Mouse (Mus musculus) granulocyte monocyte progenitor cell, adult 5-6 weeks (primary cell): ENCODE measurements around the gene Cpeb2. TPM values are rescaled to one million over a fixed set of nuclear protein-coding genes. Genes with fewer than 3 reads are reported as not detected.

ENCODE experiments used
- ATAC-seq: replicated peaks from 2 replicates; pipeline ENCODE4 v1.8.0; 2016; ENCODE audit warnings: mild to moderate bottlenecking, moderate TSS enrichment, inconsistent platforms; ENCODE audit not compliant: poor library complexity, severe bottlenecking
- total RNA-seq, 2 experiments: library from RNA; stranded (forward) in 1 of 2; stranded (reverse) in 1 of 2; fragments of 200-712, 200-1000 nt in 1 of 2; fragments of >200 nt in 1 of 2; fragmentation: Nextera tagmentation in 1 of 2; gene quantifications; 2 replicates each; pipeline ENCODE4 v1.2.3; 2014 to 2017

Gene Cpeb2
- total RNA-seq (2014; fragmentation: Nextera tagmentation), result 2.5 and 6.4 TPM in 2 replicates
- total RNA-seq (2017), result 2.5 TPM in 2 replicates

DNA sequence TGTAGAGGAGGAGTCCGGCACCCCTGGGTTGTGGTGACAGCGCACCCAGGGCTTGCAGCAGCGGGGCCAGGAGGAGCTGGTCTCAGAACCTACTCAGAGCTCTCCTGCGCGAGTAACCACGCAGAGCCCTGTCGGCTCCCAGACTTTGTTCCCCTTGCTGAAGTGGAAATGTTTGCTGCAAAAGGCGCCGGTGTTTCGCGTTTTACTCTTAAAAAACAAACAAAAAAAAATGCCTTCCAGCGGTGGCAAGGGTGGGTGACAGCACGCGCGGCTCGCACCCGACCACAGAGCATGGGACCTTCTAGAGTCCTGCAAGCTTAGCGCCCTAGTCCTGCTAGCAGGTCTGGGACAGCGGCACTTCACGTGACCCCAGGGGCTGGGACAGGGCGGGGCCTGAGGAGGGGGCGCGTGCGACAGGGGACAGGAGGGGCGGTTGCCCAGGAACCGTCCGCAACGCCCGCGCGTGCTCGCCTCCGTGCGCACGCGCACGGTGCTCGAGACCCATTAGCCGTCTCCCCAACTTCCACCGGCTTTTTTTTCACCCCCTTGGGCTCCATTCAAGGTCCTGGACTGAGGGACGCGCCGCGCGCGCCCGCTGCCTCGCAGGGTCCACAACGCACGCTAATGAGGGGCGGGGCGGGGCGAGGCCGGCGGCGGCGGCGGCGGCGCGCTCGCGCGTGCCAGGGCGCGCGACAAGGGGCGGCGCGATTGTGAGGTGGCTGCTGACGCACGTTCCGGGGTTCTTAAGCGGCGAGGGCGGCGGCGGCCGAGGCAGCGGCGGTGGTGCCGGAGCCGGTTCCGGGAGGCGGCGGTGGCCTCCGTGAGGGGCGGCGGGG lies at the start of gene Cpeb2:
Cpeb2 (plus strand) TSS at position 691 of the 836 bp plus-strand sequence.
- peak; percentile 45 for ATAC-seq

- ATAC-seq, result no peak
Measured at GRCm38 (mm10) chr5:43183556-43183955, 49.4 kb upstream of the Cpeb2 start.

GRCm38 (mm10) chr5:43184834-43185233 lies 48.1 kb upstream of the Cpeb2 start:
- peak; percentile 53 for ATAC-seq

GRCm38 (mm10) chr5:43185478-43185877 lies 47.5 kb upstream of the Cpeb2 start:
- peak; percentile 70 for ATAC-seq

GRCm38 (mm10) chr5:43200686-43201085 lies 32.3 kb upstream of the Cpeb2 start:
- no peak for ATAC-seq

DNA sequence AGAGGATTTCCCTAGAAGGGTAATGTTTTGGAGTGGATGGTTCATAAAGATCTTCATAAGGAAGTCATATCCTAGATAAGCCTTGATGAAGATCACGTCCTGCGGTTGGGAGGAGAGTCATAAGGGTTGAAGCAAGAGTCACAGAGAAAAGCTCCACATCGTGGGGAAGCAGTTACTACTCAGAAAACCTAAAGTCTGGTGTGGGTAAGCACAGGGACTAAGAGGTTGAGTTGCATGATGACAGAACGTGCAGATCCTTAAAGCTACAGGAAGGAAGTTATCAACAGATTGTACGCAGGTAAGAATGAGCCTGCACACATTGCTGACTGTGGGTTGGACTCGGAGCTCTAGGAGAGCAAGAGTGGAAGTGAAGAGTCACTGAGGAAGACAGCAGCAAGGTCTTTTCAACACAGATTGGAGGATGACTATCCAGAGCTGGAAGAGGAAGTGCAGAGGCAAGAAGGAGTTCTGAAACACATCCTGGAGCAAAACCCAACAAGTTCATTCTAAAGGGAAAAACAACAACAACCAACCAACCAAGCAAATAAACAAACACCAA lies 26.4 kb upstream of the Cpeb2 start:
- peak; percentile 69 for ATAC-seq

DNA sequence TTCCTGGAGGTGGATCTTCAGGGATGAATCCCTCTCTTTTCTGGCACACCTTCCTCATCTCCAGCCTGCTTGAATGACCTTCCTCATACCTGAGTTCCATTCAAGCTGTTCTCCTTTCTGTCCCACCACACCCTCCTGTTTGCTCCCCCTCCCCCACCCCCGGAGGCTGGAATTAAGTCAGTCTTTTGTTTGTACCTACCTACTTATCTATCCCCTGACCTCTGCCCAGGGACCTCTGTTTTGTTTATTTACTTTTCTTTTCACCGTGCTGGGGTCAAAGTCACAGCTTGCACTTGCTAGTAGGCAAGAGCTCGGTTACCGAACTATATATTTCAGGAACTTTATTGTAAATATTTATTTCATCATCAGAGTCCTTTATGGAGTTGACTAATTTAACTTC lies 15.5 kb upstream of the Cpeb2 start:
- ATAC-seq, result no peak

DNA sequence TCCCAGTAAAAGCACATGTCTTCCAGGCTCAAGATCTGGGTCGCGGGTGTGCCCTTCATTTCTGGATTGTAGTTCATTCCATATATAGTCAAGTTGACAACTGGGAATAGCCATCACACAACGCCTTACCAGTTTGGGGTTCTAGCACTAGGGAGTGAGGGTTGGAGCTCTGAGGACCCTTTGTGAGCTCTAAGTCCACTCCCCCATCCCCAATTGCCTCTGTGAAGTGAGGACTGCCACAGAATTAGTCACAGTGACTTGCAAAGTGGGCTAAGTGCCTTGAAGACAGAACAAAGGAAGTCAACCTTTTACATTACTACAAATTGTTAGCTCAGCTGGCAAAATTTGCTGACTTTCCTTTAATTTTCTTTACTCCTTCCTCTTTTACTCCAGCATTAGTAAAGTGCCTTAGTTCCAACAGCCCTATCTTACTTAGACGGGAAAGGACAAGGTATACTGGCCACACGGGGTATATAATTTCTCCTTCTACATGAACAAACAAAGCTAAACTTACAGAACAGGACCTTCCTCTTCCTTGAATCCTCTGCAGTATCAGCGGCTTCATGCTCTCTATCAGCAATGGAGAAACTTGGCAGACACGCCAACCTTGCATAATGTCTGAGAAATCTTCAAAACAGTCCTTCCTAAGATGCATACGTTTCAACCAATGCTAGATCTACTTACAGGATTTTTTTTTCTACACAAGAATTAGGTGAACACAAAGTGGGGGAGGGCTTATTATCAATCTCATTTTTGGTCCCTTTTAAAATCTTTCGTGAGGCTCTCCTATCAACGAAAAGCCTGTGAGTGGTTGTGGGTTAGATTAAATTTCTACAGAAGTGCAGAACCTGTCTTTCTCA lies 14.8 kb upstream of the Cpeb2 start:
- peak; percentile 70 for ATAC-seq

- ATAC-seq, result no peak
Measured at GRCm38 (mm10) chr5:43218847-43219132, 14.2 kb upstream of the Cpeb2 start.

DNA sequence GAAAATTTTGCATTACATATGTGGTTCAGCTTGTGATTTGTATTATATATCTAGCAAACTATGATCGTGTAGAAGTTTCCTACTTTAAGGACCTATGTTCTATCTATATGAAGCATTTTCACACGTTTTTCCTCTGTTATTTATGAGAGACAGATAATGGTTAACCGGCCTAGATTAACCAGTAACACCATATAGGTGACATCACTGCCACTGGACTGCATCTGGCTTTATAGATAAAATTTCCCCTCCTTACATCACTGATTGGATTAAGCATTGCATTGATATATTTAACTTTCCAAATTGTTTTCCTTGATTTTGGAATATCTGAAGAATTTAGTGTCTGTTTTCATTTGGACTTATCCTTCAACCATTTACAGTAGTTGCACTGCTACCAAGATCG lies 9.6 kb upstream of the Cpeb2 start:
- ATAC-seq, result no peak

GRCm38 (mm10) chr5:43224245-43224644 lies 8.7 kb upstream of the Cpeb2 start:
- no peak for ATAC-seq

DNA sequence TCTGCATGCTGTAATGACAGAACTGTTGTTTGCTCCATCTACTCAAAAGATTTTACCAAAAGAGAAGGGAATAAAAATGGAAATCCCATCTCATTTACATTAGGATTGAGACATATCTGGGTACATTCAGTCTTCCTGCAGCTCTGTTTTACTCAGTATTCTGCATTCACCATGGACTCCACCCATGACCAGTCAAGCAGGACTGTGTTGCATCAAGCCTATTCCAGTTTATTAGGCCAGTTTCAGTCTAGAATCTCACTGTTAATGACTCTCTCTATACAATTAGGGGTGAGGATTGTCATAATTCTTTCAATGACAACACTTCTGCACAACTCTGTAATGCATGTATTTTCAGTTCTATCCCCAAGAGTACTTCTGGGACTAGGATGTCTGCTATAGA lies 6.8 kb upstream of the Cpeb2 start:
- ATAC-seq, result no peak

DNA sequence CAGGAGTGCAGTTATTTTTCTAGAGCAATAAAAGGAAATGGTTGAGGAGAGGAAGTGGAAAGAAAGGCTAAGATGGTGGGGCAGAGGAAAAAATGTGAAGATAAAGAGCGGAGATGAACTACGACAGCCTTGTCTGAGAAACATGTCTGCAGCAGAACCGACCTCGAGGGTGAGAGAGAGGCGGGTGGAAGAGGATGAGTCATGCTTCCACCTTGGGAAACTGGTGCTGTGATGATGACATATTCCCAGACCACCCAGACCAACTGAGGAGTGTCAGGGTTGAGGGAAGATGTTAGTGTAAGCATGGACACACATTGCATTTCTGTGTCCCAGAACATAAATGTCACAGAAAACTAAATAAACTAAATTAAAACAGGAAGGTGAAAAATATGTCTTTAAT lies 5.4 kb upstream of the Cpeb2 start:
- peak; percentile 72 for ATAC-seq

DNA sequence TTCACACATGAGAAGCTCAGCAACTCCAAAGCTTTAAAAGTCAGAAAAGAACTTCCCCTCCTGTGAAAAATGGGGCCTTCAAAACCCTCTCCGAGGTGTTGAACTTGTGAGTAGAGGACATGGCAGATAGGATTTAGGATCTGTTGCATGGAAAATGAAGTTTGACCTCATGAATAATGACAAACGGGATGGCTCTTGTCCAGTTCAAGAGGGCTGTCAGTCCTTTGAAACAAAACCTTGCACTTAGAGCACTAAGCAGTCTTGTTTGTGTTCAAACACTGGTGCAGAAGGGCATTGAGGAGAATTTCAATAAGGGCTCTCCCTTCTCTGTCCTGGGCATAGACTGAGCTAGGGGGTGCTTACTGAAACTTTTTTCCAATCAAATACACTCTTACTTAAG lies 1.9 kb upstream of the Cpeb2 start:
- ATAC-seq, result no peak

GRCm38 (mm10) chr5:43232149-43232479 lies 856 bp upstream of the Cpeb2 start:
- no peak for ATAC-seq

GRCm38 (mm10) chr5:43233316-43234181 lies 579 bp downstream of the Cpeb2 start:
- ATAC-seq, result peak; percentile 54

GRCm38 (mm10) chr5:43234321-43235185 lies 1.6 kb downstream of the Cpeb2 start:
- ATAC-seq, result no peak

GRCm38 (mm10) chr5:43235186-43235785 lies 2.3 kb downstream of the Cpeb2 start:
- ATAC-seq, result peak; percentile 10; the same call in 1 of the 2 replicates

- ATAC-seq, result no peak
Measured at GRCm38 (mm10) chr5:43235997-43236396, 3.0 kb downstream of the Cpeb2 start.
